Mouse (Mus musculus) testis, adult 2 months (tissue): Measurements from ENCODE around the gene Tldc1.

Source experiments
- CTCF ChIP-seq: fragments of 200-500 bp; IDR thresholded peaks from 2 replicates; pipeline ENCODE4 v1.5.1; 2012; ENCODE audit warnings: low read depth, mild to moderate bottlenecking, inconsistent platforms, low read length, moderate library complexity; ENCODE audit not compliant: control insufficient read depth, insufficient read depth, insufficient replicate concordance
- POLR2A ChIP-seq: fragments of 200-500 bp; IDR thresholded peaks from 2 replicates; pipeline ENCODE4 v1.6.1; 2012; ENCODE audit warnings: low read depth, mild to moderate bottlenecking, inconsistent platforms, low read length, moderate library complexity; ENCODE audit not compliant: control insufficient read depth

GRCm38 (mm10) chr8:119765311-119765710 is 12.9 kb downstream of the Tldc1 start:
- TF ChIP-seq CTCF = no peak
- no peak for TF ChIP-seq POLR2A
